Mouse (Mus musculus) hindlimb bud, embryonic 11.5 days (tissue): ENCODE data around the gene Eif5a.

ENCODE experiments used
- DNase-seq: peaks from one replicate; pipeline ENCODE4 v3.0.0-alpha.2; 2012; ENCODE audit warnings: low read depth, low spot score; ENCODE audit errors: extremely low spot score

Eif5a gene

DNA sequence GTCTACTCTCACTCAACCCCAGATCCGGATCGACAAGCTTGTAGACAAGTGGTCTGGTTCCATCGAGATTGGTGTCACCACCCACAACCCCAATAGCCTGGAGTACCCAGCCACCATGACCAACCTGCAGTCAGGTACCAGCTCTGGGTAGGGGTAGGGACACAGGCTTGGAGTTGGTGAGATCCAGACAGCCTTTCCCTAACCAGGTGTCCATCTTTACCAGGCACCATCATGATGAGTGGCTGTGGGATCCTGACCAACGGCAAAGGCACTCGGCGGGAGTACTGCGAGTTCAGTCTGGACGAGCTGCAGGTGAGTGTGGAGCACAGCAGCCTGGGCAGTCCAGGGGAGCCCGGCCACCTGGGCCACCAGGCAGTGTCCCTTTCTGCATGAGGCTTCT is 17.4 kb downstream of the Eif5a start:
- no peak for DNase-seq

DNA sequence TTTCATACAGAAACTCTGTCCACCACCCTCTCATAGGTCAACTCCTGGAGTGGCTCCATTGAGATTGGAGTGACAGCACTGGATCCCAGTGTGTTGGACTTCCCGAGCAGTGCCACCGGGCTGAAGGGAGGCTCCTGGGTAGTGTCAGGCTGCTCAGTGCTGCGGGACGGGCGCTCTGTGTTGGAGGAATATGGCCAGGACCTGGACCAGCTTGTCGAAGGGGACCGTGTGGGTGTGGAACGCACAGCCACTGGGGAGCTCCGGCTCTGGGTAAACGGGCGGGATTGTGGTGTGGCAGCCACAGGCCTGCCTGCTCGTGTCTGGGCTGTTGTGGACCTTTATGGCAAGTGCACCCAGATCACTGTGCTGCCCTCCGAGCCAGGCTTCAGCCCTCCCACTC is 18.8 kb downstream of the Eif5a start:
- DNase-seq = no peak

DNA sequence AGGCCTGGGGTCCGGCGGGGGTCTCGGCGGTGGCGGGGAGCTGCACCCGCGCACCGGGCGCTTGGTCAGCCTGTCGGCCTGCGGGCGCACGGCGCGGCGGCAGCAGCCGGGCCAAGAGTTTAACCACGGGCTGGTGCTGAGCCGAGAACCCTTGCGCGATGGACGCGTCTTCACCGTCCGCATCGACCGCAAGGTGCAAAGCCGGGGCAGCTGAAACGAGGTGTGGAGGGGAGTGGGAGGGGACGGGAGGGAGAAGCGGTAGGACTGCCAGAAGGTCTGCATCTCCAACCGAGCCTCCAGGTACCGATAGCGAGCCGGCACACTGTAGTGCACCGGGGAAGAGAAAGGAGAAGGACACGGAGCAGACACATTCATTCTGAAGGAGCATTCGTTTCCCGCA is 19.8 kb downstream of the Eif5a start:
- DNase-seq = no peak

GRCm38 (mm10) chr11:69901406-69901846 is 20.3 kb downstream of the Eif5a start:
- no peak for DNase-seq

- peak; percentile 98 for DNase-seq
Observed at GRCm38 (mm10) chr11:69900471-69901405, 21.0 kb downstream of the Eif5a start, which contains the start of the genes 2810408A11Rik and Neurl4. Gene 2810408A11Rik (minus strand): TSS chr11:69900987. Gene Neurl4 (plus strand): TSS chr11:69901072.

- DNase-seq = no peak
Observed at GRCm38 (mm10) chr11:69899870-69900269, 21.9 kb downstream of the Eif5a start.

DNA sequence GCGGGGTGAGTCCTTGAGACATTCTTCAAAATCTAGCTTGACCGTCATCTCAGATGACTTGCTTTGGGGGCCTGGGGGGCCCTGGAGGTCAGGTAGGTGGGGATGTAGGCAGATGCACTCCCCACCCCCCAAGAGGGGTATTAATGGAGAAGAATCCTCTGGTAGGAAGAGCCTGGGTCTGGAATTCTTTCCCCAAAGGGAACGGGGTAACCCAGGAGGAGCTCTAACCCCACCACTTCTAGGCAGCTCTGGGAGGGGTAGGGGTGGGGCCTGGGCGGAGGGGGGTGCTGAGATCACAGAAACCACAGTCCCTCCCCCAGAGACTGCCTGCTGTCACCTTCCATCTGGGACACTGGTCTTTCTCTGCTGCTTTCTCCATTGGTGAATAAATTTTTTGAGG is 26.5 kb downstream of the Eif5a start, which contains the start of gene Acap1:
Gene Acap1, minus strand, starts transcription at position 249 of the 400 bp plus-strand sequence.
- DNase-seq = no peak

- no peak for DNase-seq
Observed at GRCm38 (mm10) chr11:69894671-69895070, 27.1 kb downstream of the Eif5a start.

GRCm38 (mm10) chr11:69891482-69891881 is 30.3 kb downstream of the Eif5a start:
- DNase-seq = no peak

GRCm38 (mm10) chr11:69886907-69887635 is 34.7 kb downstream of the Eif5a start:
- DNase-seq = no peak

DNA sequence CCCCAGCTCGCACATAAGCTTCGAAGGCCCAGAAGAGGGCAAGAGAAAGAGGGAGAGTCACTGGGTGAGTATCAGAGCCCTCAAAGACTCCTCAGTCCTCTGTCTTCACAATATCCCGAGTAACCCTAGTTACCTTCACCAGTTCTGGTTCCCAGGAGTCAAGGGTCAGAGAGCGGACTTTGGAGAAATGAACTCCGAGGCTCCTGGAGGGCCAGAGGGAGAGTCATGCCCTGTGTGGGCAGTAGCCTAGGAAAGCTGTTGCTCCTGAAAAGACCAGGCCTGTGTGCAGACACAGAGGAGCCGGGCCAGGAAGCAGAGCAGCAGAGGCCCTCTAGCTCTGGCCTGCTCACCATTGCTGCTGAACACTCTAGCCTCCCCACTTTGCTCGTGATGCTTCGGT is 37.1 kb downstream of the Eif5a start:
- DNase-seq = no peak

DNA sequence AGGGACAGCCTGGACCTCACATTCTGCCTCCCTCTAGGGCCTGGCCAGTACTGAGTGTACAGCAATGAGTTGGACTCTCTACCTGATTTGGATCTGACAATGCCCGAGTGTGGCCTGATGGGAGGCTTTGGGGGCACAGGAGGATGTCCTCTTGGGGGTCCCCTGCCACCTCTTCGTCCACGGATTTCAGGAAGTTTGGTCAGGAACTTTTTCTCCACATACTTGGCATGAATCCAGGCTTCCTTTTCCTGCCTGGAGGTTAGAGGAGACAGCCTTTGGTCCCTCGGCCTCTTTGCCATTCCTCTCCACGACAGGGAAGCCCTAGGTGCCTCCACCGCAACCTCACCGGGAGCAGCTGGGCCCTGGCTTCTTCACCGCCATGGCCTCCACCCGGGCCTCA is 37.5 kb downstream of the Eif5a start:
- DNase-seq = no peak

- no peak for DNase-seq
Observed at GRCm38 (mm10) chr11:69883527-69884151, 38.1 kb downstream of the Eif5a start.

DNA sequence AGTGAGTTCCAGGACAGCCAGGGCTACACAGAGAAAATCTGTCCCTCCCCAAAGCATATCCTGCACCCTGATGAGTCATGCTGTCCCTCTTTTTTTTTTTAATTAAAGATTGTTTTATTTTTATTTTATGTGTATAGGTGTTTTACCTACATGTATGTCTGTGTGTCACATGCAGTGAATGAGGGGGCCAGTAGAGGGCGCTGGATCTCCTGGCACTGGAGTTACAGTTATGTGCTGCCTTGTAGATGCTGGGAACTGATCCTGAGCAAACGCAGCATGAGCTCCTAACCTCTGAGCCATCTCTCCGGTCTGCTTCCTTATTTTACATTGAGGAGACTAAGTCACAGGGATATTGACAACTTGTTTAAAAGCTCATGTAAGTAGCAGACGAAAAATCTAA is 38.7 kb downstream of the Eif5a start:
- DNase-seq = no peak

DNA sequence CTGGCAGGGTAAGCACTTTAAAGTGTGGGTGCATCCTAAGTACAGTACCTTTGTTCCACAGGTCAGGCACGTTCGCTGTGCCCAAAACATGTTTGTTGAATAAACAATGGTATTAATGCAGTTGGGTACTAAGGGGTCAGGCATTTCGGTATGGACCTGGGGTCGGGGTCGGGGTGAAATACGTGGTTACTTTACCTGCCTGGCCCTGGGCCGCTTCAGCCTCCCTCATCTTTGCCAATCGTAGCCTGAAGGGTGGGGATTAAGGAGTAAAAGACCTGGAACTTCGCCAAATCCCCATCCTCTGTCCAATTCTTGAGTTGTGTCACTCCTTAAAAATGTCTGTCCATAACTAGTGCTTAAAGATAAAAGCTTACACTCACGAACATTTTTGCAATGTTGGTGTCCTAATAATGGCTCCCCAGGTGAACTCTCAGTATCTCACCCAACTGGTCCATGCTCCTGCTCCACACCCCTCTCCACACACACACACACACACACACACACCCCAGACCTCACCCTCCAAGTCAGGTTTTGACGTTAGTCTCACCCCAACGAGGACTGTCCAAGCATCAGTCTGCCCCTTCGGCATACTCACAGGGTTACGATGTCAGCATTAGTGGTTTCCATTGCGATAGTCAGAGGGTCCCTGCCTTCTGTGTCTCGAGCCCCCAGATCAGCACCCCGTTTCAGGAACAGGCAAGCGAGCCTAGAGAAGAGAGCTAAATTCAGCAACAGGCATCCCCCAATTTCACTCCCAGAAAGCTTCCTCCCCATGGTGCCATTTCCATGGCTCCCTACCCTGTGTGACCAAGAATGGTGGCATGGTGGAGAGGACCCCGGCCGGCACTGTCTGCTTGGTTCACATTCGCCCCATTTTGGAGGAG is 39.7 kb downstream of the Eif5a start:
- no peak for DNase-seq

- no peak for DNase-seq
Observed at GRCm38 (mm10) chr11:69880853-69881603, 40.7 kb downstream of the Eif5a start, which contains the start of gene Kctd11. Gene Kctd11 (minus strand): TSS chr11:69881406.

DNA sequence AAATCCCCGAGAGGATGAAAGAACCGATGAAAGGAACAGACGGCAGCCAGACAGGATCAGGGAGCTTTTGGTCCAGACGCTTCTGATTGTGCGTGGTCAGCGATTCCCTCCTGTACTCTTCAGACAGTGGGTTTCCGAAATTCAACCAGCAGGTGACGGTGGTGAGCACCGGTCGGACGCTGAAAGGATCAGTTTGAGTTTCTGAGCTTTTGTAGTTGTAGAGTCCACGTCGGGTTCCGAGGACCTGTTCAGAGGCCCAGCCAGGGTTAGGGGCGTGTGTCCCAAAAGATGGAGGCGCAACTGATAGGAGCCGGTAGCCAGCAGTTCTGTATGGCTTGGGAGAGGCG is 41.3 kb downstream of the Eif5a start:
- no peak for DNase-seq

- DNase-seq = no peak
Observed at GRCm38 (mm10) chr11:69879711-69880110, 42.0 kb downstream of the Eif5a start.

DNA sequence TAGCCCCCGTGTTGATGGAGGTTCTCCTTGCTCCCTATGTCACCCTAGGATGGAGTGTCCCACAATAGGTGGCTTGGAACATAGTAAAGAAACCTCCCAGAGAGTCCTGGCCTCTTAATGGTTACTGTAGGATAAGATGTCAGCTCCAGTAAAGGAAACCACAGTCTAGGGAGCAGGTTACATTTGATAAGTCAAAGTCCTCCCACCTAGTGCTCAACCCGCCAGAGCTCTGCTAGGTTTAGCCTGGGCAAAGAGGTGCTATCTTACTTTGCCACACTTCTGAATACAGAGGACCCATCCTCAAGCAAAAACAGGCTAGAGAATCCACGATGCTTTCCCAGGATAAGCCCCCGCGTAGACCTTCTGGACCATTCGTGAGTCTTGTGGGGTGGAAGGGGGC is 42.8 kb downstream of the Eif5a start:
- no peak for DNase-seq

DNA sequence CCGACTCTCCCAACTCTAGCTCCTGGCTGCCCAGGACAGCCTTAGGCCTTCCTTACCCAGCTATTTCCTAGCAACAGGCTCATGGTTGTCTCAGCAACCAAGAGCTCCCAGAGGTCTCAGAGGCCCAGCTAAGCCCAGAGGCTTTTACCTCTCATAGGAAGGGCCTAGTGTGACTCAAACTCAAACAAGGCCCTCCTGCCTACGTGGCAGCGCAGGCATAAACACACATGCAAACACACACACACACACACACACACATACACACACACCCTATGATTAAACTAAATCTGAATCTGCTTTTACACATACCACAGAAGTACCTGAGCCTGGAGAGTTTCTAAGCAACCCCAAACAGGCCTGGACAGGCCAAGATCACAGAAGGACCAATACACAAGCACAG is 43.4 kb downstream of the Eif5a start:
- no peak for DNase-seq
